Mouse (Mus musculus) CH12.LX (cell line): ENCODE results near the gene Disp3. TPM values are rescaled to one million over a fixed set of nuclear protein-coding genes. Genes with fewer than 3 reads are reported as not detected.

Experiments
- DNase-seq: peaks from one replicate; pipeline ENCODE4 v3.0.0-alpha.2; 2013; ENCODE audit errors: extremely low read depth
- H3K27ac ChIP-seq: 2 replicates; pipeline ENCODE4 v1.5.1; 2012; ENCODE audit warnings: low read depth, mild to moderate bottlenecking, control low read depth, moderate library complexity; ENCODE audit not compliant: insufficient read depth
- H3K27me3 ChIP-seq: replicated peaks from 2 replicates; pipeline ENCODE3; 2012; ENCODE audit warnings: inconsistent platforms
- H3K36me3 ChIP-seq, 2 experiments: replicated peaks in 1 of 2; 2 replicates each; pipeline versions ENCODE3 to v1.6.1; 2012; ENCODE audit warnings: inconsistent platforms in 1 of 2, low read length in 1 of 2, mild to moderate bottlenecking in 1 of 2, mixed read lengths in 1 of 2, moderate library complexity in 1 of 2; ENCODE audit not compliant: control insufficient read depth in 1 of 2, insufficient read depth in 1 of 2
- H3K4me1 ChIP-seq, 2 experiments: 2 replicates each; pipeline ENCODE4 v1.6.1; 2012; ENCODE audit warnings: inconsistent platforms in 1 of 2, moderate library complexity in 1 of 2; ENCODE audit not compliant: insufficient read depth in 2 of 2, control insufficient read depth in 1 of 2
- H3K4me2 ChIP-seq: 2 replicates; pipeline ENCODE4 v1.6.1; 2012; ENCODE audit warnings: low read depth, mild to moderate bottlenecking, control low read depth; ENCODE audit not compliant: poor library complexity, insufficient read depth, severe bottlenecking
- H3K4me3 ChIP-seq, 3 experiments: fragments of 150-350 bp in 1 of 3; sonication (generic) in 1 of 3; replicated peaks in 1 of 3; 2 replicates each; pipeline versions ENCODE3 to v1.5.1; 2011 to 2012; ENCODE audit warnings: low read depth in 2 of 3, low read length in 2 of 3, mild to moderate bottlenecking in 2 of 3, moderate library complexity in 2 of 3, control low read depth in 1 of 3, improper control_type of control experiment in 1 of 3, inconsistent platforms in 1 of 3, mixed read lengths in 1 of 3; ENCODE audit not compliant: poor library complexity in 1 of 3
- H3K79me2 ChIP-seq: replicated peaks from 2 replicates; pipeline ENCODE4 v1.6.1; 2012; ENCODE audit warnings: mild to moderate bottlenecking, moderate library complexity; ENCODE audit not compliant: control insufficient read depth, poor library complexity, insufficient read depth, severe bottlenecking; ENCODE audit errors: extremely low read depth
- H3K9ac ChIP-seq: 2 replicates; pipeline ENCODE4 v1.6.1; 2012; ENCODE audit warnings: low read depth, mild to moderate bottlenecking, control low read depth, moderate library complexity; ENCODE audit not compliant: insufficient read depth
- H3K9me3 ChIP-seq: replicated peaks from 2 replicates; pipeline ENCODE3; 2012; ENCODE audit warnings: low read length, inconsistent platforms, mixed read lengths
- CTCF ChIP-seq, 2 experiments: IDR thresholded peaks in 1 of 2; conservative IDR thresholded peaks in 1 of 2; 2 replicates each; pipeline ENCODE4 v1.5.1; 2011 to 2012; ENCODE audit warnings: low read depth in 2 of 2, low read length in 2 of 2, improper control_type of control experiment in 1 of 2, inconsistent platforms in 1 of 2, mild to moderate bottlenecking in 1 of 2, moderate library complexity in 1 of 2
- E2F4 ChIP-seq: IDR thresholded peaks from 2 replicates; pipeline ENCODE4 v1.6.1; 2011; ENCODE audit warnings: low read depth, low read length, improper control_type of control experiment; ENCODE audit not compliant: insufficient replicate concordance
- ELF1 ChIP-seq: IDR thresholded peaks from 2 replicates; pipeline ENCODE4 v1.6.1; 2014; ENCODE audit warnings: low read depth, mild to moderate bottlenecking, inconsistent platforms, low read length, improper control_type of control experiment
- EP300 ChIP-seq: IDR thresholded peaks from 2 replicates; pipeline ENCODE4 v1.6.1; 2011; ENCODE audit warnings: low read length, improper control_type of control experiment
- GABPA ChIP-seq: IDR thresholded peaks from 2 replicates; pipeline ENCODE4 v1.6.1; 2012; ENCODE audit warnings: low read depth, low read length, improper control_type of control experiment, inconsistent platforms; ENCODE audit not compliant: insufficient replicate concordance
- HCFC1 ChIP-seq: IDR thresholded peaks from 2 replicates; pipeline ENCODE4 v1.6.1; 2012; ENCODE audit warnings: low read depth, mild to moderate bottlenecking, inconsistent platforms, low read length, improper control_type of control experiment
- IRF4 ChIP-seq: IDR thresholded peaks from 2 replicates; pipeline ENCODE4 v1.6.1; 2014; ENCODE audit warnings: low read depth, mild to moderate bottlenecking, inconsistent platforms, low read length, improper control_type of control experiment
- JUND ChIP-seq: conservative IDR thresholded peaks from 2 replicates; pipeline ENCODE4 v1.6.1; 2011; ENCODE audit warnings: low read depth, low read length, improper control_type of control experiment
- KAT2A ChIP-seq: IDR thresholded peaks from 2 replicates; pipeline ENCODE4 v1.6.1; 2012; ENCODE audit warnings: low read length, improper control_type of control experiment, inconsistent platforms; ENCODE audit not compliant: insufficient replicate concordance
- MAZ ChIP-seq: IDR thresholded peaks from 2 replicates; pipeline ENCODE4 v1.6.1; 2012; ENCODE audit warnings: low read depth, mild to moderate bottlenecking, inconsistent platforms, low read length, improper control_type of control experiment, moderate library complexity
- MXI1 ChIP-seq: IDR thresholded peaks from 2 replicates; pipeline ENCODE4 v1.6.1; 2011; ENCODE audit warnings: mild to moderate bottlenecking, low read depth, low read length, improper control_type of control experiment
- POLR2A ChIP-seq: IDR thresholded peaks from 2 replicates; pipeline ENCODE4 v1.6.1; 2011; ENCODE audit warnings: low read depth, mild to moderate bottlenecking, improper control_type of control experiment, low read length
- POLR2AphosphoS2 ChIP-seq: IDR thresholded peaks from 2 replicates; pipeline ENCODE4 v1.6.1; 2011; ENCODE audit warnings: low read depth, low read length, improper control_type of control experiment
- RAD21 ChIP-seq: IDR thresholded peaks from 2 replicates; pipeline ENCODE4 v1.6.1; 2011; ENCODE audit warnings: low read depth, mild to moderate bottlenecking, low read length, improper control_type of control experiment, moderate library complexity
- RCOR1 ChIP-seq: conservative IDR thresholded peaks from 2 replicates; pipeline ENCODE4 v1.6.1; 2012; ENCODE audit warnings: low read depth, mild to moderate bottlenecking, inconsistent platforms, low read length, improper control_type of control experiment
- SMC3 ChIP-seq: IDR thresholded peaks from 2 replicates; pipeline ENCODE4 v1.6.1; 2011; ENCODE audit warnings: low read depth, low read length, improper control_type of control experiment
- USF2 ChIP-seq: conservative IDR thresholded peaks from 2 replicates; pipeline ENCODE4 v1.6.1; 2011; ENCODE audit warnings: low read depth, low read length, improper control_type of control experiment
- ZKSCAN1 ChIP-seq: IDR thresholded peaks from 2 replicates; pipeline ENCODE4 v1.6.1; 2012; ENCODE audit warnings: low read depth, inconsistent platforms, low read length, improper control_type of control experiment, borderline replicate concordance
- ZMIZ1 ChIP-seq: IDR thresholded peaks from 2 replicates; pipeline ENCODE4 v1.6.1; 2012; ENCODE audit warnings: low read depth, mild to moderate bottlenecking, inconsistent platforms, low read length, improper control_type of control experiment
- dilution Hi-C: fragments of 300-500 bp; cut with MboI; formaldehyde crosslinking; loops from 2 replicates; pipeline ENCODE4 v1.14.3; 2020; ENCODE audit warnings: low sequenced_read_pairs; ENCODE audit not compliant: extremely low pct_unique_long_range_greater_than_20kb, extremely low pct_ligation_motif_present
- in situ Hi-C: fragments of 300-500 bp; cut with MboI; formaldehyde crosslinking; loops from 3 replicates; pipeline ENCODE4 v1.14.3; 2019; ENCODE audit warnings: low sequenced_read_pairs, low pct_ligation_motif_present, low pct_unique_long_range_greater_than_20kb, mixed read lengths
- polyA plus RNA-seq: library from polyadenylated mRNA; unstranded; fragments of >175 nt; gene quantifications from 2 replicates; pipeline ENCODE4 v1.2.1, GENCODE M21; 2012; ENCODE audit warnings: low read depth; ENCODE audit not compliant: insufficient read length
- total RNA-seq, 2 experiments: library from RNA; depleted of rRNA; stranded (reverse); fragments of 300-350 nt in 1 of 2; fragments of >200 nt in 1 of 2; gene quantifications; 2 replicates each; pipeline ENCODE4 v1.2.3; 2012 to 2014

Disp3 gene
- total and polyA plus RNA-seq, 3 experiments, result not detected

GRCm38 (mm10) chr4:148329431-148329830 lies 41.7 kb upstream of the Disp3 start:
- H3K36me3 ChIP-seq, result no peaks in the 10 kb centered on the region
- dilution Hi-C loops, result no loop called here
- no peak overlapping the region for H3K4me3 ChIP-seq
- no peaks in the 10 kb centered on the region for H3K79me2 ChIP-seq
- H3K4me1 ChIP-seq, result no peaks in the 10 kb centered on the region
- H3K27me3 ChIP-seq, result peaks cover 43% of the 10 kb centered on the region
- in situ Hi-C loops, result no loop called here
- no peak for DNase-seq
- H3K9me3 ChIP-seq, result peaks cover 2% of the 10 kb centered on the region
- TF ChIP-seq POLR2AphosphoS2 (no peak), HCFC1 (no peak), IRF4 (no peak), RAD21 (no peak), JUND (no peak), SMC3 (no peak)
- TF ChIP-seq, all 38 proteins: peak for 0
- H3K27ac ChIP-seq, result no peak overlapping the region
- no peak overlapping the region for H3K9ac ChIP-seq
- no peak overlapping the region for H3K4me2 ChIP-seq

DNA sequence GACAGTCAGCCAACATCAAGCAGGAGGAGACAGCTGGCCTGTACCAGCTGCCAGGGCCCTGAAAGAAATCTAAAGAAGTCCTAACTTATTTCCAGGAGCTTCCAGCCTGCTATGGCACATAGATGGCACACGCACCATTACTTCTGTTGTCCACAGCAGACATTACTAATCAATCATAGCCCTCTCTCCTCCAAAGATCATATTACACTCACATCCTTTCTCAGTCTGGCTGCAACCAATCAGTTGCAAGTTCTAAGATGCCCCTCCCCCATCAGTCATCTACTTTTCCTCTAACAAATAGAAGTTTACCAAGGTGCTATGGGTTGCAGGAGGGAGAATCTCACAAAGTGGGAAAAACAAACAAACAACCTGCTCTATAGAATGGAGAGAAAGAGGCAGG lies 40.5 kb upstream of the Disp3 start:
- no peak overlapping the region for H3K27ac ChIP-seq
- TF ChIP-seq ZKSCAN1, result no peak
- no peak for TF ChIP-seq ELF1
- no peak for TF ChIP-seq RCOR1
- TF ChIP-seq CTCF (conservative IDR thresholded peaks at IDR 0.05 in 1 of 2, IDR thresholded peaks at IDR 0.05 in 1 of 2; ENCODE audit: low read depth in 2 of 2, low read length in 2 of 2), result no peak
- TF ChIP-seq EP300, result no peak
- no peak for TF ChIP-seq KAT2A
- no peak for TF ChIP-seq POLR2A
- no peak for TF ChIP-seq MAZ
- no peak for TF ChIP-seq RAD21
- no peak for TF ChIP-seq ZMIZ1
- TF ChIP-seq GABPA, result no peak
- no peak for TF ChIP-seq E2F4
- TF ChIP-seq MXI1, result no peak
- no peak for TF ChIP-seq USF2
- no peak for TF ChIP-seq POLR2AphosphoS2
- H3K4me3 ChIP-seq, result no peak overlapping the region
- no peak overlapping the region for H3K9ac ChIP-seq
- DNase-seq, result no peak
- H3K79me2 ChIP-seq, result no peaks in the 10 kb centered on the region
- H3K27me3 ChIP-seq, result peaks cover 47% of the 10 kb centered on the region
- dilution Hi-C loops (no loop called here), in situ Hi-C loops (no loop called here)
- no peaks in the 10 kb centered on the region for H3K36me3 ChIP-seq
- peaks cover 2% of the 10 kb centered on the region for H3K9me3 ChIP-seq
- no peaks in the 10 kb centered on the region for H3K4me1 ChIP-seq
- no peak overlapping the region for H3K4me2 ChIP-seq
